Mouse (Mus musculus) lung, postnatal 10 days (tissue): ENCODE measurements around the gene Synj2.
A peak's percentile ranks its signal among the peaks of the same experiment; 100 is the strongest.

Experiments used
- DNase-seq: peaks from one replicate; pipeline ENCODE4 v3.0.0; 2021

Synj2 gene

GRCm38 (mm10) chr17:5936276-5936675 is 4.8 kb upstream of the Synj2 start:
- DNase-seq: peak; percentile 48

DNA sequence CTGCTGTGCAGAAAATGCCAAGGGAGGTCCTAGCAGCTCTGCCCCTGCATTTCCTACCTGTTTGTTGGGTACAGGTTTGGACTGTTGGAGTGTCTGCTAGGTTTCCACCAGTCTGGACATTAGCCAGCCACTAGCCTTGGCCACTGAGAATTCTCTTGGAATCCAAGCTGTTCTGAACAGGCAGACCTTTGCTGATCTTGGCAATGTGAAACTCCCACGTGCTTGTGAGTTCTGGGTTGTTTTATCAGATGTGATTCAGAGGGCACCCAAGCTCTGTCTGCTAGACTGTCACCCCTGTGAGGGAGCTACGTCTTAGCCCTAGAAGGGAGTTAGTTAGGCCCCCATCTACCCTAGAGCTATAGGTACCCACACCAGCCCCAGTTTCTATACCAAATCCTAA is 3.6 kb upstream of the Synj2 start:
- no peak for DNase-seq

DNA sequence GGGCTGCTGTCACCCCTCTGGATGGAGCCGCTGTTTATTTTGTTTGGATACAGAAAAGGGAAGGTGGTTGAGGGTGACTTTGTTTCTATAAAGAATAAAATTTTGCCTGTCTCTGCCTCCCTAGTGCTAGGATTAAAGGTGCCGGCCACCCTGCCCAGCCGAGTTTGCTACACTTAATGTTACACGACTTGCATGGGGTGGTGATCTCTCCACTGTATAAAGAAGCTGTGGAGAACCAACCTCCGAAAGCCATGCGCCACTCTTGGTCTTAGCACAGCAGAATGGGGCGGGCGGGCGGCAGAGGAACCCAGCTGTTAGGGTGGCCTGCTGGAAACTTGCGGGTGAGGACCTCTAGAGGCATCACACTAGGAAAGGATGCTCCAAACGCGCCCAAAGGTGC is 1.2 kb upstream of the Synj2 start:
- no peak for DNase-seq

- peak; percentile 91 for DNase-seq
Observed at GRCm38 (mm10) chr17:5940792-5941191, 288 bp upstream of the Synj2 start.

DNA sequence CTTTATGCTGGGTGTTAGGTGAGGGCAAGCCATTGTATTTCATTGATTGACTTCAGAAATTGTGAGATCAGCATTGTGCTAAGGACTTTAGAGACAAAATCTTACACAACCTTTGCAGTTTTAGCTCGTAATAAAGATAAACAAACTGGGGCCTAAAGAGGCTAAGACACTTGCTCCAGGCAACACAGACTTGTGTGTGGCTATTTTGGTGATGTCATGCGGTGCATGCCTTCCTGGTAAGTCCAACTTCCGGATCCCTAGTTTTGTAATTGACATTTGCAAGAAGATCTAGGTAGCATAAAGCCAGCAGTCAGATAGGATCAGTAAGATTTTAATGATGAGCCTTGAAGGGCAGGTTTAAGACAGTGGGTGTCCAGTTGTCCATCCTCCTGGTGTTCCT is 1.1 kb downstream of the Synj2 start:
- no peak for DNase-seq

- DNase-seq: no peak
Observed at GRCm38 (mm10) chr17:5943053-5943452, 2.0 kb downstream of the Synj2 start.

- no peak for DNase-seq
Observed at GRCm38 (mm10) chr17:5947039-5947438, 6.0 kb downstream of the Synj2 start.

DNA sequence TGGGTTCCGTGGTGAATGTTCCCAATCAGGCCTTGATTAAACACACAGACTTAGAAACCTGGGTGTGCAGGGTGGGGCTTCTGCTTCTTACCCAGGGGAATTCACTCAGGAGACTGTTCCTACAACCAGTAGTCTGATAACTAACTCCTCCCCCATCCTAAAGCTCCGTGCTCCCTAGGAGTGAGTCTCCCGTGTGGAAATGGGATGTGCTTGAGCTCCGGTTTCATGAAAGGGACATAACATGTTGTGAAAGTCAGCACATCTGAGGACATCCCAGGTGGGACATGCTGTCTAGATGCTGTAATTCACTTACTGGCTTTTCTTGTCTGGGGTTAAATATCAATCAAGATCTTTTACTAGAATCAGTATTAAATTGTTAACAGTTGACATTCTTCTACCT is 11.4 kb downstream of the Synj2 start:
- no peak for DNase-seq

GRCm38 (mm10) chr17:5956350-5957000 is 15.4 kb downstream of the Synj2 start:
- no peak for DNase-seq

GRCm38 (mm10) chr17:5957097-5957496 is 16.0 kb downstream of the Synj2 start:
- no peak for DNase-seq

- DNase-seq: no peak
Observed at GRCm38 (mm10) chr17:5958229-5958628, 17.1 kb downstream of the Synj2 start.

DNA sequence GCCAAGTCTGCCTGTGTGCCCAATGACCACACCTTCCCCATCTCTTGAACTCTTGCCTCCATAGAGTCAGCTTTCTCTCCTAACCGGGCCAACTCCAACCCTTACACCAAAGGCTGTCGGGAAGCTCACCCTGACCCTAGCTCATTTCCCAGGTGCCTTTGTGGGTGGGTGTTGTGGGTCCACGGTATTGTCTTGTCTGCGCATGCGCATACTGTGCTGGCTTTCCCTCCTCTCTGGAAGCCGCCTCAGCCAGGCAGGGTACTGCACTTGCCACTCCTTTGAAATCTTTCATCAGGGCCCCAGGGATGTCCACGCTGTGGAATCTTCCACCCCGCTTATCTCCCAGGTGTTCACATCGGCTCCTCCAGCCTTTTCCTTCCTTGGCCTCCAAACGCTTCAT is 17.6 kb downstream of the Synj2 start:
- DNase-seq: no peak

DNA sequence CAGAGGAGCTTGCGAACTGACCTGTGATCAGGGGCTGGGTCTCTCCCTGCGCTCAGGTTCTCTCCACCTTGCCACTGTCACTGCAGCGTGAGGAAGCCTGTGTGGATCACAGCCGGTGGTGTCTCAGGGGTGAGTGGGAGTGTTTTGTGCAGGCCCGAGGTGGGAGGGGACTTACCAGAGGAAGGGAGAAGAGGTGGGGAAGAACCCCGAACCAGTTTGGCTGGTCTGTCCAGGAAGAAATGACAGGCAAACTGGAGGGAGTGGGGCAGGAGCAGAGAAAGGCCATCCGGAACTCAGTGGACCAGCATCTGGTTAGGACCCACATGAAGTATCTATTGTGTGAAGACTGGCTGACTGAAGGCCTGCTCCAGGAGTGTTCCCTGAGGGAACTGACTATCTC is 18.0 kb downstream of the Synj2 start:
- no peak for DNase-seq

- peak; percentile 54 for DNase-seq
Observed at GRCm38 (mm10) chr17:5959802-5960201, 18.7 kb downstream of the Synj2 start.

DNA sequence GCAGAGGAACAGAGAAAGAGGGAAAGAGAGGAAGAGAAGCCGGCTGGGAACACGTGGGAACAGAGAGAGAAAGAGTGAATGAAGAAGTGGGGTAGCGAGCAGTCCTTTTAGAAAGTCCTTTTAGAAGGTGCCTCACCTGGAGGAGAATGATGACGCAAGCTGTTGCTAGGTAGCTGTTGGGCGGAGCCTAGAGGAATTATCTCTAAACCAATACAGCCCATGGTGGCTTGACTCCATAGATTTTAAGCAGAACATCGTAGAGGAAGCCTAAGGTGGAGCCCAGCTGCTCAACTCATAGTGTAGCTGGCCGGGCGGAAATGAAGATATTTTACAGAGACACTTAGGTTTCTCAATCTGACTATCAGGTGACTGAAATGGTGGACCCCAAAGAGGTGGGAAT is 22.7 kb downstream of the Synj2 start:
- DNase-seq: no peak

DNA sequence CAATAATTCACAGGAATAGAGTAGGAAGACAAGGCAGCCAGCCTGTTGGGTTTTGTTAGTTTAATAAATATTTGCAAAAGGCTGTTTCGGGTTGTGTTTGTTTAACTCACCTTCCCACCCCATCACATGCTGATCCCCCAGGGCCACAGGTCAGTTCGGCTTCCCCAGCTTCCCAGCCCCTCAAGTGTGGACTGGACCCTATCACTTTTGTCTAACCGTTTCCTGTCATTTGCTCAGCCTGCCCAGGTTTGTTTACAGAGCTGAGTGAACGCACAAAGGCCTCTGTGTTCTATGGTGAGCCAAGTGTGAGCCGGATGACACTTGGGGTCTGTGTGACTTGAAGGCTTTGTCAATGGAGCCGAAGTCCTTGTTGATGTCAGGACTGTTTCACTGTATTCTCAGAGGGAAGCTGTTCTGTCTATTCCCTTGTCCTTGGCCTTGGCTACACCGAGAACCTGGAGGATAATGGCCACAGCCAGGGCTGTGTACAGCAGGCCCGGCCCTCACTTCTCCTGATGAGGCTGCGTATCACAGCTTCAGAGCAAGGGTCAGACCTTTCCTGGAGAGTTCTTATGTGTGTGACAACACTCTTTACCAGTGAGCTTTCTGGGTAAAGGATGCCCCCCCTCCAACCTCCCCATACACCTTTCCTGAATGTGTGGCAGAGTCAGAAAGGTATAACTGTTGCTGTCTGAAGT is 24.2 kb downstream of the Synj2 start:
- peak; percentile 43 for DNase-seq

GRCm38 (mm10) chr17:5966706-5967105 is 25.6 kb downstream of the Synj2 start:
- DNase-seq: no peak

- DNase-seq: no peak
Observed at GRCm38 (mm10) chr17:5968562-5968961, 27.5 kb downstream of the Synj2 start.

DNA sequence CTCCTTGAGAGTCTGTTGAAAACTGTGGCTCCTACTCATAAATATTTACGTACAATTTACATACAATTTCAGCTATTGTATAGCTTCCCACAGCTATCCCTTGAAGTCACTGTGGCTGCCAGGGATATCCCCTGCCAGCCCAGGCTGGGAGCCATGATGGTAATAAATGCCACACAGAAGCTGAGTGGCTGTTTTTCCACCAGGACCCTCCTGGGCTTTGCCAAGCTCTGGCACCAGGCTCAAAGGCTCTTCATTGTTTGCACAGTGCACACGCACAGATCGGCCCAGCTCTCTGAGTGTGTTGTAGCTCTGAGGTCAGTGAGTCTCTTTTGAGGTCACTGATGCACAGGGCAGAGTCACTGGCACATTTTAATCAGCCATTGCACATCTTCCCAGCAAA is 28.2 kb downstream of the Synj2 start:
- DNase-seq: no peak

DNA sequence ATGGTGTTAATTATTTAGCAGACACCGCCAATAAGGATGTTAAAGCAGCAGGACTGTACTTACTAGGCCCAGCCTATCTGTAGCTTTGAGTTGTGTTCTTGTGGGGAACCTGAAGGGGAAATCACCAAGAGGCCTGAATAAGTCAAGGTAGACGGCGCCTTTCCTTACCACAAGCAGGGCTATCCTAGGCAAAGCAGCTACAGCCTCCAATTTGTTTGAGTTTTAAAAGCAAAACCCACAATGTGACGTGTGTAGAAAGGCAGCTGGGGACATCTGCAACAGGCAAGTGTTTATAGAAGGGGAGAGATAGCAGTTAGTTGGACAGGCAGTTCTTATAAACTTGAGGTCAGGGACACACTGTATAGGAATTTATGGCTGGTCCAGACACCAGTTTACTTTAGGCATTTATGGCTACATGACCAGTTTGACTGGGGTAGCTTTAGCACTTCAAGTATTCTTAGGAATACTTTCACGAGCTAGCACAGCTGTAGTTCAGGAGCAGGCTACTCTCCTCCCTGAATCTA is 29.3 kb downstream of the Synj2 start:
- peak; percentile 38 for DNase-seq

GRCm38 (mm10) chr17:5973536-5973935 is 32.5 kb downstream of the Synj2 start:
- DNase-seq: no peak

- DNase-seq: peak; percentile 79
Observed at GRCm38 (mm10) chr17:5975099-5975977, 34.3 kb downstream of the Synj2 start.

GRCm38 (mm10) chr17:5976221-5977055 is 35.4 kb downstream of the Synj2 start:
- DNase-seq: peak; percentile 59
